Mouse (Mus musculus) heart, postnatal 0 days (tissue): ENCODE data around the gene Hmgcs1.

Source experiments
- CTCF ChIP-seq: IDR thresholded peaks from 2 replicates; pipeline ENCODE4 v1.5.1; 2016; ENCODE audit warnings: antibody characterized with exemption, control low read depth, low read depth
- EP300 ChIP-seq: IDR thresholded peaks from 2 replicates; pipeline ENCODE4 v1.6.1; 2016; ENCODE audit warnings: antibody characterized with exemption, low read depth

DNA sequence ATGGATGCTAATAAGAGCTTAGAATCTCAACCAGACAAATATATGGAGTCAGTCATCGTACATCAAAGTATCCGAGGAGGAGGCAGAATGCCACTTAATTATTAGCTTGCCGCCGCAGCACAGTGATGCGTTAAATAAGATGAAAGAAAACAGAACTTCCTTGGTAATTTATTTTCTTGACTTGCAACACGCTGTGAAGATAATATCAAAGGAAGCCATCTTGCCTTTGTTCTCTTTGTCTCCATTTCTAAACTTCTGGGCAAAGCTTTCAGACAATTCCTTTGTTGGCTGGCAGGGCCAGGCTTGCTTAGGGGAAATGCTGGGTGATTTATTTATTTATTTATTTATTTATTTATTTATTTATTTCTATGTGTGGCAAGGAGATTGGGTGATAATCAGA, 41.3 kb downstream of the Hmgcs1 start:
- no peak for TF ChIP-seq EP300
- no peak for TF ChIP-seq CTCF
